8 mouse cellular contexts compared by ENCODE assay signal in genomic region chr1:34438381-34439051, GRCm38 (mm10). TPM values are rescaled to one million over a fixed set of nuclear protein-coding genes. Genes with fewer than 3 reads are reported as not detected.
DNase-seq lines count a peak whose midpoint lies in the region; ATAC-seq and TF ChIP-seq lines count a peak whose summit lies in the region.

No protein-coding gene starts in this region.

- no peak for TF ChIP-seq POLR2A in spleen, adult 2 months (IDR thresholded peaks at IDR 0.05; ENCODE audit: low read depth, low read length)

- peak overlapping the region; percentile 65; the same call in 1 of the 2 replicates for H3K9ac ChIP-seq in limb, embryonic 12.5 days (replicated peaks)
- H3K9ac ChIP-seq in stomach, embryonic 15.5 days = peak overlapping the region; percentile 50

- WGBS in spleen, adult 2 months = 45% methylated on average over 17 of the region's 20 CpGs
- 43% methylated on average over 15 of the region's 20 CpGs for WGBS in limb, embryonic 12.5 days
- 38% methylated on average over 17 of the region's 20 CpGs for WGBS in stomach, embryonic 15.5 days

- no peak overlapping the region for H3K27ac ChIP-seq in spleen, adult 2 months (ENCODE audit: insufficient read depth, low read length)
- H3K27ac ChIP-seq in limb, embryonic 12.5 days = no peak overlapping the region
- H3K27ac ChIP-seq in stomach, embryonic 15.5 days = peak overlapping the region; percentile 63; the same call in 1 of the 2 replicates

- peak overlapping the region; percentile 73; the same call in 1 of the 2 replicates for H3K4me3 ChIP-seq in spleen, adult 2 months (ENCODE audit: extremely low read depth, insufficient read depth, insufficient read length)
- H3K4me3 ChIP-seq in limb, embryonic 12.5 days (replicated peaks) = peak overlapping the region; percentile 70
- peak overlapping the region; percentile 87 for H3K4me3 ChIP-seq in stomach, embryonic 15.5 days (replicated peaks)

- no peak for TF ChIP-seq CTCF in spleen, adult 2 months (IDR thresholded peaks at IDR 0.05; ENCODE audit: extremely low read depth, insufficient read depth, insufficient read length, insufficient replicate concordance)

- DNase-seq in CD4-positive, CD25-positive, alpha-beta regulatory T cell, adult 2 months (ENCODE audit: low read depth, low spot score) = peak; percentile 14
- DNase-seq in spleen, adult 2 months (ENCODE audit: low read depth in 1 of 2, low spot score in 2 of 2) = no peak
- DNase-seq in spleen, adult 18-20 months = no peak
- no peak for DNase-seq in frontal cortex, postnatal 36 days (ENCODE audit: low spot score in 2 of 2)
- DNase-seq in gastrocnemius, postnatal 4 days (ENCODE audit: low spot score in 2 of 2) = no peak

- ATAC-seq in CD4-positive, CD25-positive, alpha-beta regulatory T cell, adult 4 months = no peak
- no peak for ATAC-seq in limb, embryonic 12.5 days (ENCODE audit: insufficient number of reproducible peaks, insufficient read depth, low FRiP score, low TSS enrichment, low read depth)
- ATAC-seq in stomach, embryonic 15.5 days (ENCODE audit: insufficient read depth, low FRiP score, low read depth) = no peak

- H3K4me2 ChIP-seq in limb, embryonic 12.5 days = peak overlapping the region; percentile 69
- peak overlapping the region; percentile 65 for H3K4me2 ChIP-seq in stomach, embryonic 15.5 days

- H3K36me3 ChIP-seq in spleen, adult 2 months (ENCODE audit: control insufficient read depth, insufficient read depth, low read length) = peaks cover 8% of the 10 kb centered on the region
- H3K36me3 ChIP-seq in limb, embryonic 12.5 days = peaks cover 29% of the 10 kb centered on the region
- H3K36me3 ChIP-seq in stomach, embryonic 15.5 days = peaks cover 16% of the 10 kb centered on the region

- H3K4me1 ChIP-seq in spleen, adult 2 months (ENCODE audit: control insufficient read depth, insufficient read depth, insufficient read length) = peaks cover 5% of the 10 kb centered on the region; the same call in 1 of the 2 replicates
- H3K4me1 ChIP-seq in limb, embryonic 12.5 days (replicated peaks) = peaks cover 15% of the 10 kb centered on the region
- peaks cover 15% of the 10 kb centered on the region for H3K4me1 ChIP-seq in stomach, embryonic 15.5 days

- no peaks in the 10 kb centered on the region for H3K27me3 ChIP-seq in spleen, adult 2 months (ENCODE audit: control insufficient read depth, insufficient read depth, low read length)
- no peaks in the 10 kb centered on the region for H3K27me3 ChIP-seq in limb, embryonic 12.5 days
- H3K27me3 ChIP-seq in stomach, embryonic 15.5 days (replicated peaks) = no peaks in the 10 kb centered on the region

- no peaks in the 10 kb centered on the region for H3K9me3 ChIP-seq in limb, embryonic 12.5 days
- H3K9me3 ChIP-seq in stomach, embryonic 15.5 days = no peaks in the 10 kb centered on the region

RNA-seq across cellular contexts. Expression of gene Ccdc115, which starts 1.0 kb away (rescaled TPM):
- polyA plus RNA-seq in CD4-positive, CD25-positive, alpha-beta regulatory T cell, adult 4 months (2017; shearing (Covaris generic)) = 10 to 100 TPM; 37.2 to 56.6 TPM
- 19.2 and 25.7 TPM in 2 replicates for polyA plus RNA-seq in spleen, adult 2 months (2012; rRNA removed)
- 45.4 and 45.7 TPM in 2 replicates for polyA plus RNA-seq in limb, embryonic 12.5 days (2016; fragmentation: Nextera tagmentation; extraction: Ambion mirVana)
- 52.6 and 55.5 TPM in 2 replicates for polyA plus RNA-seq in stomach, embryonic 15.5 days (2015; fragmentation: Nextera tagmentation; extraction: Ambion mirVana)
- total RNA-seq in gastrocnemius, postnatal 4 days (2021) = 10 to 100 TPM; 17.2 to 20.9 TPM

RNA-seq across cellular contexts. Expression of gene Imp4, which starts 1.1 kb away (rescaled TPM):
- 100 to 1,000 TPM; 140 to 143 TPM for polyA plus RNA-seq in CD4-positive, CD25-positive, alpha-beta regulatory T cell, adult 4 months (2017; shearing (Covaris generic))
- polyA plus RNA-seq in spleen, adult 2 months (2012; rRNA removed) = 40.7 and 49.2 TPM in 2 replicates
- polyA plus RNA-seq in limb, embryonic 12.5 days (2016; fragmentation: Nextera tagmentation; extraction: Ambion mirVana) = 90.3 and 93.1 TPM in 2 replicates
- polyA plus RNA-seq in stomach, embryonic 15.5 days (2015; fragmentation: Nextera tagmentation; extraction: Ambion mirVana) = 83.6 and 84.8 TPM in 2 replicates
- 10 to 100 TPM; 26.5 to 27.7 TPM for total RNA-seq in gastrocnemius, postnatal 4 days (2021)

RNA-seq across cellular contexts. Expression of gene Ptpn18, which starts 21.0 kb away (rescaled TPM):
- polyA plus RNA-seq in CD4-positive, CD25-positive, alpha-beta regulatory T cell, adult 4 months (2017; shearing (Covaris generic)) = 100 to 1,000 TPM; 127 to 195 TPM
- 587 and 1,136 TPM in 2 replicates for polyA plus RNA-seq in spleen, adult 2 months (2012; rRNA removed)
- polyA plus RNA-seq in limb, embryonic 12.5 days (2016; fragmentation: Nextera tagmentation; extraction: Ambion mirVana) = 10.8 and 13.4 TPM in 2 replicates
- polyA plus RNA-seq in stomach, embryonic 15.5 days (2015; fragmentation: Nextera tagmentation; extraction: Ambion mirVana) = 28.8 and 33.1 TPM in 2 replicates
- total RNA-seq in gastrocnemius, postnatal 4 days (2021) = 1 to 10 TPM; 8.4 to 9.3 TPM

RNA-seq across cellular contexts. Expression of gene Prss39, which starts 59.7 kb away (rescaled TPM):
- polyA plus RNA-seq in CD4-positive, CD25-positive, alpha-beta regulatory T cell, adult 4 months (2017; shearing (Covaris generic)) = not detected
- 0.12 TPM in 1 of 2 replicates, not detected in the other for polyA plus RNA-seq in spleen, adult 2 months (2012; rRNA removed)
- polyA plus RNA-seq in limb, embryonic 12.5 days (2016; fragmentation: Nextera tagmentation; extraction: Ambion mirVana) = not detected in 2 replicates
- not detected in 2 replicates for polyA plus RNA-seq in stomach, embryonic 15.5 days (2015; fragmentation: Nextera tagmentation; extraction: Ambion mirVana)
- not detected for total RNA-seq in gastrocnemius, postnatal 4 days (2021)
